Mouse (Mus musculus) heart, postnatal 25 days (tissue): ENCODE data around the gene Ppp1r14a. TPM values are rescaled to one million over a fixed set of nuclear protein-coding genes. Genes with fewer than 3 reads are reported as not detected.

Source experiments
- DNase-seq: peaks from one replicate; pipeline ENCODE4 v3.0.0; 2022; ENCODE audit warnings: low spot score
- intact Hi-C: fragments of 180-260 bp; cut with DNase I; formaldehyde crosslinking; loops from one replicate; pipeline ENCODE4 v1.15.1; 2025
- total RNA-seq, 2 experiments: library from RNA; stranded (reverse); gene quantifications; 2 replicates each; pipeline ENCODE4 v1.2.3; 2021

The Ppp1r14a gene
- total RNA-seq, 2 experiments from 2014 or later, result 9.6 to 9.9 TPM

GRCm38 (mm10) chr7:29316137-29316734, 27.1 kb downstream of the Ppp1r14a start:
- intact Hi-C loops, result loop anchor here (5.0 kb wide), 1 partner anchor 206 kb away; no protein-coding TSS in a partner anchor
- no peak for DNase-seq

GRCm38 (mm10) chr7:29316976-29317375, 27.9 kb downstream of the Ppp1r14a start:
- no peak for DNase-seq
- intact Hi-C loops, result loop anchor here (5.0 kb wide), 1 partner anchor 205 kb away; no protein-coding TSS in a partner anchor

GRCm38 (mm10) chr7:29317558-29317957, 28.4 kb downstream of the Ppp1r14a start:
- intact Hi-C loops, result loop anchor here (5.0 kb wide), 1 partner anchor 205 kb away; no protein-coding TSS in a partner anchor
- DNase-seq, result no peak

- intact Hi-C loops, result loop anchor here (5.0 kb wide), 1 partner anchor 204 kb away; no protein-coding TSS in a partner anchor
Measured at GRCm38 (mm10) chr7:29318115-29318911, 29.2 kb downstream of the Ppp1r14a start.

GRCm38 (mm10) chr7:29319337-29320307, 30.5 kb downstream of the Ppp1r14a start:
- DNase-seq, result no peak
- intact Hi-C loops, result loop anchor here (5.0 kb wide), 1 partner anchor 203 kb away; no protein-coding TSS in a partner anchor

More at GRCm38 (mm10) chr7:29318115-29318911, 29.2 kb downstream of the Ppp1r14a start:
- DNase-seq, result no peak

GRCm38 (mm10) chr7:29327087-29327486, 38.0 kb downstream of the Ppp1r14a start:
- intact Hi-C loops, result no loop called here
- DNase-seq, result no peak

GRCm38 (mm10) chr7:29328984-29329383, 39.9 kb downstream of the Ppp1r14a start:
- DNase-seq, result no peak
- intact Hi-C loops, result no loop called here

- intact Hi-C loops, result no loop called here
- DNase-seq, result no peak
Measured at GRCm38 (mm10) chr7:29334156-29334555, 45.0 kb downstream of the Ppp1r14a start.

GRCm38 (mm10) chr7:29335276-29335675, 46.2 kb downstream of the Ppp1r14a start:
- no peak for DNase-seq
- intact Hi-C loops, result no loop called here

- intact Hi-C loops, result no loop called here
Measured at GRCm38 (mm10) chr7:29335841-29336671, 46.9 kb downstream of the Ppp1r14a start.

GRCm38 (mm10) chr7:29336795-29337319, 47.7 kb downstream of the Ppp1r14a start:
- intact Hi-C loops, result no loop called here

More at GRCm38 (mm10) chr7:29335841-29336671, 46.9 kb downstream of the Ppp1r14a start:
- DNase-seq, result no peak

GRCm38 (mm10) chr7:29337766-29338165, 48.7 kb downstream of the Ppp1r14a start:
- no peak for DNase-seq
- intact Hi-C loops, result no loop called here

More at GRCm38 (mm10) chr7:29336795-29337319, 47.7 kb downstream of the Ppp1r14a start:
- DNase-seq, result no peak

- no peak for DNase-seq
- intact Hi-C loops, result no loop called here
Measured at GRCm38 (mm10) chr7:29338351-29338919, 49.3 kb downstream of the Ppp1r14a start.

GRCm38 (mm10) chr7:29338984-29339679, 50.0 kb downstream of the Ppp1r14a start:
- intact Hi-C loops, result no loop called here
- DNase-seq, result no peak

GRCm38 (mm10) chr7:29340247-29340646, 51.1 kb downstream of the Ppp1r14a start:
- DNase-seq, result no peak
- intact Hi-C loops, result no loop called here

- DNase-seq, result no peak
Measured at GRCm38 (mm10) chr7:29340838-29341237, 51.7 kb downstream of the Ppp1r14a start.

GRCm38 (mm10) chr7:29341722-29342121, 52.6 kb downstream of the Ppp1r14a start:
- DNase-seq, result no peak
- intact Hi-C loops, result no loop called here

More at GRCm38 (mm10) chr7:29340838-29341237, 51.7 kb downstream of the Ppp1r14a start:
- intact Hi-C loops, result no loop called here
